Mouse (Mus musculus) thymus, postnatal 25 days (tissue): ENCODE results near the gene Chd3.
"Not testable (repeated sequence)": the region's sequence is repeated elsewhere in the genome, so short reads cannot be mapped to it uniquely, and the experiment has no call there.

Experiments
- DNase-seq: peaks from one replicate; pipeline ENCODE4 v3.0.0; 2022

Gene Chd3

DNA sequence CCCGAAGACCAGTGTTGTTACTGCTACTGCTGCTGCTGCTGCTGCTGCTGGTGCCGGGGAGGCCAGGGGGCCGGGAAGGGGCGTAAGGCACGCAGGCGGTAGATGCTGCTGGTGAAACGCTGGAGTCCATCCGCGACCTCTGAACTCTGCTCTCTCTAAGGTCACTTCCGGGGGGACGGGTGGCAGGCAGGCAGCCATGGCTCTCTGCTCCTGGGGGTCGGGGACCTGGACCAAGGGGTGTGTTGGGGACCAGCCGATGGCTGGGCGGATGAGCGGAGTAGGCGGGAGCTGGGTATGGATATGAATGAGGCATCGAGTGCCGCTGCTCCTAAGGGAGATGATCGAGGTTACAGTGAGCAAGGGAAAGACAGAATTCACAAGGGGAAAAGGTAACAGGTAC, 37.1 kb upstream of the Chd3 start:
- no peak for DNase-seq

DNA sequence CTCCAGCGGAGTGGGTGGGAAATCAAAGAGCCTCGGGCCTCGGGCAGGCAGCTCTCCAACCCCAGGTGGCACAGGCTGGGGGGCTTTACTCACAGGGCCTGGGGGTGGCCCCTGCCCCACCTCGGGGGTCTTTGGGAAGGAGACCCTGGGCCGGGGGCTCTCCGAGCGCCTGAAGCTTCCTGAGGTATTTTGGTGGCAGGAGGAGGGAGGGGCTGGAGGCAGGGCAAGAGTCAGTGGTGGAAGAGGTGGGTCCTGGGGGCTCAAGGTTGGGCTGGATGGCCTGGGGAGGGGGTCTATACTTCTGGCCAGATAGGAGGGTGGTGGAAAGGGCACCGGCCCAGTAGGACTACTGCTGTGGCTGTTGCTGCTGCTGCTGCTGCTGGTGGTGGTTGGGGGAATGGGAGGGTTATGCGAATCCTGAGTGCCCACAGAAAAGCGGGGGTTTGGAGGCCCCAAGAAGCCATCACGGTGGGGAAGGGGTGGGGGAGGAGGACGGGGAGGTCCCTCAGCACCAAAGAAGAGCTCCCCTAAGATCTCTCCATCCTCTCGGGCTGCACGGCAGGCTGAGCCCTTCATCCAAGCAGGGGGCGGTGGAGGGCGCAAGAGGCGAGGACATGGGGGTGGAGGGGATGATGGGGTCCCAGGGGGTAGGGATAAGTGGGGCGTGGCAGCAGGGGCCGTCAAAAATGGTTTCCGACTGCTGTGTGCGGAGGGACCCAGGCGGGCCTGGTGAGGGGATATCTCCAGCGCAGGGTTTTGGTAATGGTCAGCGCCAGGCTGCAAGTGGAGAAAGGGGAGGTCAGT, 36.4 kb upstream of the Chd3 start:
- DNase-seq: no peak

DNA sequence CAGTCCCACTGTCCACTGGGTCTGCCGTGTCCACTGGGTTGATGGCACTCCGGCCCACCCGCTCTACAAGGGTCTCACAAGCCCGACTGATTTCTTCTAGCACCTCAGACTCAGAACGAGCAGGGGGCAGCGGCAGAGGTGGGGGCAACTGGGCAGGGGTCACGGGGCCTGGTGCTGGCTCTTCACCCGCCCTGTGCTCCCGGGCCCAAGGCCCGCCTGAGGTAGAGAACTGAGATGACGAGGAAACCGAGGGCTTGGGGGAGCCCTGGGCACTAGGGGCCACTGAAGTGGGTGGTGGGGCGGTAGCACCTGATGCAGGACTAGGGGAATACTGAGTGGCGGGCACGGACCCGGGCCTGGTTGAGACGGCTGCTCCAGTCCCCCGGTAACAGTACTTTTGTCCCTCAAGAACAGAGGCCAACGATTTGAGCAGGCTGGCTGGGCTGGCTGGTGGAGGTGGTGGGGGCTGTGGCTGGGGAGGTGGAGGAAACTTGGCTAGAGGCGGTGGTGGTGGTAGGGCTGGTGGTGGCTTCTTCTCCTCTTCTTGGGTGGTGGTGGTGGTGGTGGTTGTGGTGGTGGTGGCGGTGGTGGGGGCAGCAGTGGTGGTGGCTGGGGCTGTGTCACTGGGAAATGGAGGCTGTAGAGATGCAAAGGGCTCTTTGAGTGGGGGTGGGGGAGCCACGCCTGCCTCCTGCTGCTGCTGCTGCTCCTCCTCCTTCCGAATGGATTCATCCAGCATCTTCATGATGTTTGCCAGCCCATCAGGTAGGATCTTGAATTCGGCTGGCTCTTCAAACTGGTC, 35.6 kb upstream of the Chd3 start:
- no peak for DNase-seq

DNA sequence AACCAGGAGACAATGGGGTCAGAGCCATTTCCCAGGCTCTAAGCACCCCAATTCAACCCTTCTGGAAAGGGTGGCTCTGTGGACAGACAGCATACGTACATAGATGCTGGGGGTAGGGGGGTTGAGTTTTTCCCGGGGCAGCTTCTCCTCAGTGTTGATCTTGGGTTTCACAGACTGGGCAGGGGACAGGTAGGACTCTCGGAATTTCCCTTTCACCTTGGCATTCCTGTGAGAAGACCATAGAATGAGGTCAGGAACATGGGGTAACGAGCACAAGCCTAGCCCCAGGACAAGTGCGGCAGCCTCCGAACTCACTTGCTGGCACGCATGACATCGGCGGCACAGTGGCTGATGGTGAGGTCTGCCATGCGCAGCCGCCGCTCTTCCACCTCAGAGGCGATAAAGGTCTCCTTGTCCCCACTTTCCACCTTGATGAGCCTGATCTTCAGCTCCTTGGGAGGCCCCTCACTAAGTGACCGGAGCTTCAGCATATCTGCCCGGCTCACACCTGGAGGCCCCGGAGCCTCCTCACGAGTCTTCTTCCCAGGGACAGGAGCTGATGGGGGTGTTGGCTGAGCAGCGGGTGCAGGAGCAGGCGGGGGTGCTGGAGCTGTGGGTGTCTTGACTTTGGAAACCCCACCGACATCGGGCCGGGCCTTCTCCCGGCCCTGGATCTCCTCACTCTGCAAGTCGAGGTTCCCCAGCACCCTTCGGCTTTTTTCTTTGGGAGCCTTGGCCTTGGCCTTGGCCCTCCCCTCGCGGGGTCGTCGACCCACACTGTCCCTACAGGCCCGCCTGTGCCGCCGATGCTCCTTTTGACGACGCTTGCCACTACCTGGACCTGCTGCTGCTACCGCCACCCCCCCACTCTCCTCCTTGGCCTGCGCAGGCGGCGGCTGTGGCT, 34.7 kb upstream of the Chd3 start:
- DNase-seq: no peak

DNA sequence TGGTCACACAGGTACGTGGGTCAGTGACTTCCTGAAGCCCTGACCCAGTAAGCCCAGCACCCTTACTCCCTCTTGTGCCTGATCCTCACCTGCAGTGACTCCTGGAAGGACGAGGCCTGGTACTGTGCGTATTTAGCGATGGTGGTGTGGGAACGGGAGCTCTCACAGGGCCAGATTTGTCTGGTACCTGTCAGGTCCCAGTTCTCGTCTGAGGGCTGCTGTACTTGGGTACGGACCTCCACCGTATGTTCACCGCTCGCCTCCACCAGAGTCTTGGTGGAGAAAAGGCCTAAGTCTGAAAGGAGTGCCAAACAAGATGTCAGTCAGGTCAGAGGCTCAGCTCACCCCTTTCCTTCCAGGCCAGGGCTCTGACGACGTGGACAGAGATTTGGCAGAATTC, 32.8 kb upstream of the Chd3 start:
- DNase-seq: no peak

DNA sequence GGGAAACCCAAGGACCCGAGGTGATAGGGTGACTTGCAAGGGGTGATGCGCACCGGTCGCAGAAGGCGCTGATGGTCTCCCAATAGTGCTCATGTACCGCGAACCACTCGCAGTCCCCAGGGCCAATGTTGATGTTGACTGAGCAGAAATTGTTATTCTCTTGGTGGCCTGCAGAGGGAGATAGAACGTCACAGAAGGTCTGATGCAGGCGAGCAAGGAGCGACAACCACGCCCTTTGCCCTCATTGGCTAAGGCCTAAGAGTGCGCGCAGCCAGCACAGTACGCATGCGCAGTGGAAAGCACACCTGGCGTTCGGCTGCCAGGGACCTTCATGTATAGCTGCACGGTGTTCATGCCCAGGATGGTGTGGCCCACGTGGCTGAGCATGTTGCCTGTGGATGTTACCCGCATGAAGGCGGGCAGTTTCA, 32.0 kb upstream of the Chd3 start:
- peak; percentile 88 for DNase-seq

DNA sequence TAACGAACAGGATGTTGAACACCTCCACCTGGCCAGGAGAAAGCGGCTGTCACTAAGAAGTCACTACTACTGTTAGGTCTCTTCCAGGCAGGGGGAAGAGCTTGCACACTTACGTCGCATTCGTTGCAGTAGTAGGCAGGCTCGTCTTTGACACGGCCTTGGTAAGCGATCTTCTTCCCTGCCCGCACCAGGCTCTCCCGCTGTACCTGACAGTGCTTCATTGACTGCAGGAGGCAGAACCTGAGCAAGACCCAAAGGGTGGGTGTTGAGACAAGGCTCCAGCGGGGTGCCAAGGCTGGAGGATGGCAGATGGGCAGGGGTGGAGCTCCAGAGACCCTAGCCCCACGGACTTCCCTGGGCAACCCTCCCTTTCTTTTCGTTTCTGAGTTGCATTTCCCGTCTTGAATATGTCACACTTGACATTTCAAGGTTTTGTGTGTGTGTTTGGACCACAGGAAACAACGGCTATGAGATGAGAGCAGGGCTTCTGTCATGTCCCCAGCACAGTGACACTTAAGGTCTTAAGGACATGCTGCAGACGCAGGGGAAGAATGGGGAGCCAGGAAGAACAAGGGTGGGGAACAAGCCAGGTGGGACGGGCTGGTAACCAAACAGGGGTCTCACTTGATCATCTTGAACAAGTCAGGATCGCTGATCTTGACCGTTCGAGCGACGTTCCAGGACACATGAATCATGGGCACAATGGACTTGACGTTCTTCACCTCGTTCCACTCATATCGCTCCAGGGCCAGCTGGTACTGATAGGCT, 31.1 kb upstream of the Chd3 start:
- DNase-seq: no peak

DNA sequence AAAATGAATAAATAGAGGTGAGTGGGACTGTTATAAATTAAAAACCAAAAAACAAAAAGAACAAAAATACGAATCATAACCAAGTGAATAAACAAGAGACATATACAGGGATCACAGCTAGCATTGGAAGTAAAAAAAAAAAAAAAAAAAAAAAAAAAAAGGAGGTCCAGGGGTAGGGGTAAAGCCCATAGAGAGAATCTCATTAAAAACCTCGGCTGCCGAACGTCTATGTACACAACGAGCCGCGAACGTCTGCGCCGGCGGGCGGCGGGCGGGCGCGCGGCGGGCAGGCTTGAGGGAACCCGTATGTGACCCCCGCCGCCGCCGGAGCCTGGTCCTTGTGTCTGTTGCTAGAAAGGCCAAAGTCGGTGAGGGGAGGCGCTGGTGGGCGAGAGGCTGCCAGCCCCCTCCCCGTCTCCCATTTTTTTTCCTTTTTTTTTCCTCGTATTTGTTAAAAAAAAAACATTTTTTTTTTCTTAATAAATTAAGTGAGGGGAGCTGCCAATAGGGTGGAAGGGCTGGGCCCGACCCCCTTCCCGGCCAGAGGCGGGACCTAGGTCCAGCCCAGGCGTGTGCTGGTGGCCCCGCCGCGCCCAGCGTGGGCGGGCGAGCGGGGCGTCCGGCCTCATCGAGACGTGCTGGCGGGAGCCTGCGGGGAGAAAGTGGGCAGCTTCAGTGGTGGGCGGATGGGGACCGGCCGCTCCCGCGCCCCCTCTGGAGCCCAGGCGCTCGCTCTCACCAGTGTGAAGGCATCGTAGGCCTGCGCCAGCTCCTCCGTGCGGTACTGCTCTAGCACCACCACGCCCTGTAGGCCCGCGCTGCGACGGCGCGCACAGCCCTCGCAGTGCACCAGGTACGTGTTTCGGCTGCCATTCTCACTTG, 30.2 kb upstream of the Chd3 start:
- no peak for DNase-seq

DNA sequence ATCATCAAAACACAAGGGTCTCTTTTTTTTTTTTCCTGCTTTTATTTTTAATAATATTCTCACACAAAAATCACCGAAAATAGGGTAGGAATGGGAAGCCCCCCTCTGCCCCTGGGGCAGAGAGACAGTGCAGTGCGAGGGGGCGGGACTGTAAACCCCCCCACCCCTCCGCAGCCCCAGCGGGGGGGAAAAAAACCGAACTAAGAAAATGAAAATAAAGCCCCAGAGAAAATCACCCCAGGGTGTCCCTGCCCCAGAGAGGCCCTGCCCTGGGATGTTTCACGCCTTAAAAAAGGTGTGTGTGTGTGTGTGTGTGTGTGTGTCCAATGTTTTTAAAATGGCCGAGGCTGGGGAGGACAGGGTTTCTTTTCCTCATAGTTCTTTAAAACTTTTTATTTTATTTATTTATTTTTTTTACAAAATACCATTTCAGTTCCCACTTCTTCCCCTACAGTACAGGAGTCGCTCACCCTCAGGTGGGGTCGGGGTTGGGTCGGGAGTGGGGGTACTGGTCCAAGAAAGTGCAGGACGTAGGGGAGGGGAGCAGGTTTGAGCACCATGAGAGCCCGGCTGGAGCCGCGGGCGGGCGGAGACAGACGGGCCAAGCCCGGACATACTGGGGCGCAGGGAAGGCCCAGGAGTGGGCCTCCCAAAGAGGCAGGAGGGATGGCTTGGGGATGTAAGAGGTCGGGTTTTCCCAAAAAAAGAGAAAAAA, 29.4 kb upstream of the Chd3 start:
- DNase-seq: no peak

DNA sequence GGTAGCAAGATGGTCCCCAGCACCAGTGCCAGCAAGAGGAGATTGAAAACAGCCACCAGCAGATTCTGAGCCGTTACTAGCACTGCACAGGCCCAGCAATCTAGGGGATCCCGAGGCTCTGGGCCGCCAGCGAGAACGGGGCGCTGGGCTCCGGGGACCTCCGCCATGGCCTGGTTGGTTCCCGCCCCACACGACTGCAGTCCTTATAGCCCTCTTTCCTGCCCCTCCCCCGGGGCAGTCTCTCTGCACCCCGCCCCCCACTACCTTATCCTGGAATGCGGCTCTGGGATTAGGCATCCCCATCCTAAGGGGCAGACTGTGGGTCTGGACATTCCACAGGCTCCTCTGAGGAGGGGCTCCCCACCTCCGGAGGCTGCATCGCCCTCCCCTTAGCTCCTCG, 28.9 kb upstream of the Chd3 start, which contains the start of gene Tmem88:
Gene Tmem88, minus strand, starts transcription at position 176 of the 400 bp plus-strand sequence.
- DNase-seq: no peak

DNA sequence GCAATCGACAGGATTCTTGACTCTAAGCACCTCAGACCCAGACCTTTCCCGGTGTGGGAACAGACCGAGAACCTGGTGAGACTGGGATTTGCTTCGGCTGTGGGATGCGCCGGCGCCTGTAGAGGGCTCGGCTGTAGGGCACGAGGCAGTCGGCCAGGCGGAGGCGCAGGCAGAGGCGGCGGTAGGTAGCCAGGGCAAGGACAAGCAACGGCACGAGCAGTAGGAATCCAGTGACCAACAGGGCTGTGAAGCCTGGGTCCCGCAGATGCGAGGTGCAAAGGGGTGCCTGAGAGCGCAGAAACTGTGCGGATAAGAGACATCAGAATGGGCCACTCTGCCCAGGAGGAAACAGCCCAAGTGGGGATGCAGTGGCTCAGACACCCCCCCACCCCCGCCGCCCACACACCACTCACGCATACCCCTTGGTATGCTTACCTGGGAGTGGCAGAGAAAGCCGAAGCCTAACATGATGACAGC, 28.4 kb upstream of the Chd3 start:
- no peak for DNase-seq

DNA sequence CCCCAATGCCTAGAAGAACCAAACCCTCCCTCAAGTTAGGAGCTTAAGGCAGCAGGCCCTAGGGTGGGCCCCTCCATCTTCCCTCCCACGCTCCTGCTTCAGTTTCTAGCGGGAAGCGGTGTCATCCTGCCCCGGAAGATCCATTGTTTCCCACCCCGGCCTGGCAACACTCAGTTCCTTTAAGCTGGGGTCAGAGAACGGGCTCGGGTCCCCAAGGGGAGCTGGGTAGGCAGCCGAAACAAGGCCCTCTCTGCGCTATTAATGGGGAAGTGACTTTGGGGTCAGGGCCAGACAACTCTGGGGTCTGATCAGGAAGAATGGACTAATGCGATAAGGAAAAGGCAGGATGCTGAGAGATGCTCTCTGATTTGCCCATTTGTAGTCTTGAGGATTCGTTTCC, 27.6 kb upstream of the Chd3 start:
- DNase-seq: no peak

DNA sequence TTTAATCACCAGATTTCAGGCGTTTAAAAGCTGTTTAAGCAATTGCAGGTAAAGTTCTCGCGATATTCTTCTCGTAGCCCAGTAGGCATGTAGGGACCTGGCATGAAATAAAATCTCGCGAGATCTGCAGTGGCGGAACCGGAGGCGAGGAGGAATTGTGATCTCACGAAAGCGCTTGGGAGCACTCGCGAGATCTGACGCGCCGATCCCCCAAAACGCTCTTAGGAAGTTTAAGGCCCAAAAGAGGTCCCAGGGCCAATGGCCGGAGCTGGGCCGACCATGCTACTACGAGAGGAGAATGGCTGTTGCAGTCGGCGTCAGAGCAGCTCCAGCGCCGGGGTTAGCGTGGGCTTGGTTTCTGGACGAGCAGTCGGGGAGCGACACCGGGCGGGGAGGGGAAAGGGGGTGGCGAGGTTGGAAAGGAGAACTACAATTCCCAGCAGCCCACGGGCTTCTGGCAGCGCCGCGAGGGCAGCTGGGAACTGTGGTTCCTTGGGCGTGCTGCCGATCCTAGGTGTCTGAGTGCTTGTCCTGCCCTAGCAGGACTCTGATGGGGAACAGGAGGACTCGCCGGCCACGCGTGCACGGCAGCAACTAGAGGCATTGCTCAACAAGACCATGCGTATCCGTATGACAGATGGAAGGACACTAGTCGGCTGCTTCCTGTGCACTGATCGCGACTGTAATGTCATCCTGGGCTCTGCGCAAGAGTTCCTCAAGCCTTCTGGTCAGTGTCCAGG, 26.6 kb upstream of the Chd3 start:
- DNase-seq: peak; percentile 95

DNA sequence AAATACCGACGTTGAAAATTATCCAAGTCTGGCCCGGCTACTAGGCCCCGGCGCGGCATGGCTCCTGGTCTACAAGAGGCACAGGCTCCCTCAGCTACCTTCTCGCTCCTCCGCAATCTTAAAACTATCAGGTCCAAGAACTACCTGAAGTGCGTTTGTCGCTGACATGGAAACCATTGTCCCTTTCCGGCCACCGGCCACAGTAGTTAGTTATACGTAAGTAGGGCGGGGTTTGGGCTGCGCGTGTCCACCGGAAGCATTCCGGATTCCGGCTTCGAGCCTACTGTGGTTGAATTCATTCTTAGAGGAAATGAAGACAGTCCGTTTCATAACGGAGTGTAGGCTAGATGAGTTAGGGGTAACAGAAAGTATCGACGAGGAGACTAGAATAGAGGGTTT, 26.0 kb upstream of the Chd3 start, which contains the start of the genes Naa38 and Cyb5d1:
Gene Naa38, plus strand, starts transcription at position 253 of the 399 bp plus-strand sequence.
Gene Cyb5d1, minus strand, starts transcription at position 397 of the 399 bp plus-strand sequence.
- peak; percentile 86 for DNase-seq

DNA sequence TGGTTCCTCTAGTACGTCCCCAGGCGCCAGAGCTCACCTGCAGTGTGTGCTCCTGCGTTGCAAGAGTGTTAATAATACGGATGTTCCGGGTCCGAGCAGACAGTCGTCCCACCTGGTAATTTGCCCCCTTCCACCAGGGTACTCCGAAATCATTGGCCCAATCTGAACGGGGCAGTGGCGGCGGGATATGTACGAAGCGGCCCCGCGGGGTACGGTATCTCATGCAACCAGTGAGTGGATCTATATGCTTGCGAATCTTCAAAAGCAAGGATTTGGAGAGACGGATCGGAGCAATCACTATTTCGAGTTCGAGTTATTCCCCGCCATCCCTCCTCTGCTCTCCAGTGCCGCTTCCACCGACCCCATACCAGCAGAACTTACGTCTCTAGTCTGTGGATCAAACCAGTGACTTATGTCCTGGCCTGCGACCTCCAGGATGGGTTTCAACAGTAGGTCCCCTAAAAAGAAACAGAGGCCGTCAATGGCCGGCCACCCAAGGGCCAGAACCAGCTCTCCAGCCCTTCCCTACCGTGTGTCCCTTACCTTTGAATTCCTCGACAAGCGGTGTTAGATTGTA, 25.5 kb upstream of the Chd3 start:
- DNase-seq: not testable (repeated sequence)

DNA sequence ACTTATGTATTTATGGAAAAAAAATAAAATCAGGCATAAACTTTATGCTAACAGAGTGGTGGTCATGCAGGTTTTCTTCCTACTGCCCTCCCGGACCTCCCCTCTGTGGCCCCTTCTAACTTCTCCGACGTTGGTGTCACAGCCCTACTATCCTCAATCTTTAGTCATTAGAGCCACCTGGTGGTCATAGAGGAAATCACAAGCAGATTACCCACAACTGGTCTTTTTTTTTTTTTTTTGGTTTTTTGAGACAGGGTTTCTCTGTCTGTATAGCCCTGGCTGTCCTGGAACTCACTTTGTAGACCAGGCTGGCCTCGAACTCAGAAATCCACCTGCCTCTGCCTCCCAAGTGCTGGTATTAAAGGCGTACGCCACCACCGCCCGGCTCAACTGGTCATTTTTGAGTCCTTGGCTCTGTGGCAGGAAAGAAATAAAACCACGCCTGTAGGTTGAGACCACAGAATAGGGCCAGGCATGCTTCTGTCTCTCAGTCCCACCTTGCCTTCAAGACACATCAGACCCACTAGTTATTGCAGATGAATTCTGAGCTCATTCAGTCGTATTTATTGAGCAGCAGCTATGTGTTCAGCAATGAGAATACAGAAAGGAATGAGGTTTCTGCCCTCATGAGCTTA, 21.3 kb upstream of the Chd3 start:
- DNase-seq: peak; percentile 73

DNA sequence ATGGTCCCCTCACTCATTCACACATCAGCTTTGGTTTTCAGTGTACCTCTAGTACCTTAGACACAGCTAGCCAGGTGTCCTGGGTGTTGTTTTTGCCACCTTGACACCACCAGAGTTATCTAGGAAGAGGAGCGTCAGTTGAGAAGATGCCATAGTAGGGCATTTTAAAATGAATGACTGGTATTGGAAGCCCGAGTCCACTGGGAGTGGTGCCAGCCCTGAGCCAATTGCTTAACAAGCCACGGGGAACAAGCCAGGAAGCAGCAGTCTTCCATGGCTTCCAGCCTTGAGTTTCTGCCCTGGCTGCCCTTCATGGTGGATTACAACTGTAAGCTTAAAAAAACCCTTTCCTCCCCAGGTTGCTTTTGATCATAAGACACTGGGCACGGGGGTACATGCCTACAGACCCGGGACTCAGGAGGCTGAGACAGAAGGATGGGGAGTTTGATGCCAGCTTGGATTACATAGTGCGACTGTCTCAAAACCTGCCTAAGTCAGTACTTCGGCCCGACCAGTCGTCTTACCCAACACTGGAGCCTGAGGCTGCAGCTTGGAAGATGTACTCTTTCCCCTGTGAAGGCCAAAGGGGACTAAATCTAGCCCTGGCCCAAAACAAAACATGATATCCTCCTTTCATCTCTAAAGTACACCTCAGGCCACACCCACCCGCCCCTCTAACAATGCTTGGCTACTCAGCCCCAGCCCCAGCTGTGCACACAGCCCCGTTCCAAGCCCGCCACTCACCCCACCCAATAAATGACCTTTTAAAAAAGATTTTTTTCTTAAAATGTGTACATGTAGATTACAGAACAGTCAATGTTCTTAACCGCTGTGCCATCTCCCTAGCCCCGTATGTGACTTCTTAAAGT, 20.6 kb upstream of the Chd3 start:
- no peak for DNase-seq

DNA sequence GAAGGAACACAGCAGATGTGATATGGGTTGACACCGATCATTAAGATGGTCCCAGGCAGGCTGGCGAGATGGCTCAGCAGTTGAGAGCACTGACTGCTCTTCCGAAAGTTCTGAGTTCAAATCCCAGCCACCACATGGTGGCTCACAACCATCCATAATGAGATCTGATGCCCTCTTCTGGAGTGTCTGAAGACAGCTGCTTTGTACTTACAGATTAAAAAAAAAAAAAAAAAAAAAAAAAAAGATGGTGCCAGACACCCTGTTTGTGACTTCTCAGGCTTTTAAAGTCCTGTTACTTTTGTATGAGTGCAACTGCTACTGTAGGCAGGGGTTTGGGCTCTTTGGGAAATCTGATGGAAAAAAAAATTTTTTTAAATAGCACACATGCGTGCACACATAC, 19.5 kb upstream of the Chd3 start:
- no peak for DNase-seq
